Mouse (Mus musculus) brown adipose tissue, adult 24 weeks (tissue): ENCODE results near the gene Gm5426. TPM values are rescaled to one million over a fixed set of nuclear protein-coding genes. Genes with fewer than 3 reads are reported as not detected.
"Not testable (repeated sequence)": the region's sequence is repeated elsewhere in the genome, so short reads cannot be mapped to it uniquely, and the experiment has no call there.

Experiments used
- H3K27ac ChIP-seq: fragments of 200-500 bp; replicated peaks from 2 replicates; pipeline ENCODE4 v1.5.1; 2012; ENCODE audit warnings: low read depth, mild to moderate bottlenecking, low read length
- H3K4me1 ChIP-seq: fragments of 200-500 bp; 2 replicates; pipeline ENCODE4 v1.6.1; 2012; ENCODE audit warnings: low read length, mixed read lengths; ENCODE audit not compliant: control insufficient read depth, insufficient read depth, insufficient read length
- H3K4me3 ChIP-seq: fragments of 200-500 bp; 2 replicates; pipeline ENCODE4 v1.5.1; 2012; ENCODE audit warnings: low read depth, mild to moderate bottlenecking, low read length, moderate library complexity; ENCODE audit not compliant: insufficient read depth
- polyA plus RNA-seq: library from polyadenylated mRNA; stranded (reverse); fragments of >200 nt; gene quantifications from 2 replicates; pipeline ENCODE4 v1.2.4, GENCODE M21; 2012; ENCODE audit not compliant: missing spikeins, insufficient read depth, insufficient read length

Gm5426 gene
- not detected in 2 replicates for polyA plus RNA-seq

GRCm38 (mm10) chr10:96136451-96136850 lies at the start of gene Gm5426:
Gene Gm5426 (plus strand): TSS chr10:96136603.
- not testable (repeated sequence) for H3K4me3 ChIP-seq, H3K4me1 ChIP-seq, H3K27ac ChIP-seq

DNA sequence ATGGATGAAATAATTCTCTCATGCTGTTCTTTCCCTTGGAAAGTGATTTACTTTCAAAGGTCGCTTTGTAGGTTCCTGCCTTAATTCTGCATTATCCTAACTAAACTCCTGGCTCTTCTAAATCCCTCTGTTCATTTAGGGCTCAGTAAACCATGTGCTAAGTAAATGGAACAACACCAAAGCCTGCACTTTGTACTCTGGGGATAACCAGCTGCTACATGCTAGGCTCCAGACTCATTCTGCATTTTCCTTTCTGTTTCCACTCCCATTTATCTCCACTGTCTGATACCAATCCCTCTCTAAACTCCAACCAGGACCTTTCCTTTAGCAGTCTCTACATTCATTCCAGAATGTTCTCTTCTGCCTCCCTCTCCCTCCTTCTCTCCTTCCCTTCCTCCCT lies 46.7 kb upstream of the Gm5426 start:
- Histone ChIP-seq H3K27ac (no peak overlapping the region), H3K4me1 (peaks cover 2% of the 10 kb centered on the region; the same call in 1 of the 2 replicates), H3K4me3 (no peak overlapping the region)

DNA sequence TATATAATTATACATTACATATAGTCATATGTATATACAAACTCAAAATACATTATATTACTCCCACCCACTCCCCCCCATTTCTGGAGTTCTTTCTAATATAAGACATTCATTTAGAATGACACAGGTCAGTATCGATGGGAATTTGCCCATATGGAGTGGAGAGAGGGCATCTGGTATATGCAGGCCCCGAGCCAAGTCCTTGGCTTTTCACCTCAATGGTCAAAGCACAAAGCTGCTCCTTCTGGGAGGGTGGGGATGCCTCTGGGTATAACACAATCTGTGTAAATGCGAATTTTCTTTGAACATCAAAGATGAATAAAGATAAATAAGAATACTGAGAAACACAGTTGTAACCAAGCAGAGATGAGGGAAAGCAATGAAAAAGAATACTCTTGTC lies 46.0 kb upstream of the Gm5426 start:
- H3K27ac ChIP-seq: no peak overlapping the region
- H3K4me1 ChIP-seq: peaks cover 2% of the 10 kb centered on the region; the same call in 1 of the 2 replicates
- H3K4me3 ChIP-seq: no peak overlapping the region

- peaks cover 2% of the 10 kb centered on the region; the same call in 1 of the 2 replicates for H3K4me1 ChIP-seq
- H3K4me3 ChIP-seq: no peak overlapping the region
- H3K27ac ChIP-seq: no peak overlapping the region
Measured at GRCm38 (mm10) chr10:96093890-96094531, 42.4 kb upstream of the Gm5426 start.

GRCm38 (mm10) chr10:96094559-96094958 lies 41.8 kb upstream of the Gm5426 start:
- H3K4me1 ChIP-seq: peaks cover 2% of the 10 kb centered on the region; the same call in 1 of the 2 replicates
- no peak overlapping the region for H3K4me3 ChIP-seq
- no peak overlapping the region for H3K27ac ChIP-seq

- no peak overlapping the region for H3K27ac ChIP-seq
- peaks cover 2% of the 10 kb centered on the region; the same call in 1 of the 2 replicates for H3K4me1 ChIP-seq
- H3K4me3 ChIP-seq: no peak overlapping the region
Measured at GRCm38 (mm10) chr10:96096730-96097129, 39.7 kb upstream of the Gm5426 start.

- Histone ChIP-seq H3K4me1 (no peaks in the 10 kb centered on the region), H3K27ac (no peak overlapping the region), H3K4me3 (no peak overlapping the region)
Measured at GRCm38 (mm10) chr10:96101035-96101434, 35.4 kb upstream of the Gm5426 start.

DNA sequence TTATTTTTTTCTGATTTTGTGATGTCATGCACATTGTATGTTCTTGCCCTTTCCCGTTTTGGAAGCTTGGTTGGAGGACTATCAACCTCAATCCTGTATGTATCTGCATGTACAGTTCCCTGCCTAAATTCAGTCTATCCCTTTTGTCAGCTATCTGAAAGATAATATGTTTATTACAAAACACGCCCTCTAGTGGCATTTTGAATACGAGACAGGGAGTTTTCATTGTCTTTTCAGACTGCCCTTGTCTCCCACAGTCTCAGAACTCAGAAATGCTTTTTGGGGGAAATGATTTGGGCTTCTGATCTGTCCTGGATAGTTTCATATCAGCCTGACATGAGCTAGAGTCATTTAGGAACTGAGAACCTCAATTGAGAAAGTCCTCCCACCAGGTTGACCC lies 32.2 kb upstream of the Gm5426 start:
- Histone ChIP-seq H3K27ac (no peak overlapping the region), H3K4me3 (no peak overlapping the region), H3K4me1 (no peaks in the 10 kb centered on the region)

DNA sequence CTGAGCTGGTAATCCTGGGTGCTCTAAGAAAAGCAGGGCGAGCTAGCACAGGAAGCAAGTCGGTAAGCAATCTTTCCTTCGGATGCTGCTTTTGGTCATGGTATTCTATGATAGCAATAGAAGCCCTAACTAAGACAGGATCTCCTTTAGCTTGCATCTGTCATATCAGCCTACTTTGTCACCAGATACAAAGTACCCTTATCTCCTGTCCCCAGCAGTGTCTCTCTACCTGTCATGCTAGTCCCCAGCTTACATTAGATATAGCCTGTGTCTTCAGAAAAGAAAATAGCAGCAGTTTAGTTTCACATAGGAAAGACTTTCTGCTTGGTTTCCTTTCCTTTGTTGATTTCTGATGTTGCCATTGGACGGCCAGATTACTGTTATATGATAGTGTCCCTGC lies 31.8 kb upstream of the Gm5426 start:
- no peak overlapping the region for H3K27ac ChIP-seq

DNA sequence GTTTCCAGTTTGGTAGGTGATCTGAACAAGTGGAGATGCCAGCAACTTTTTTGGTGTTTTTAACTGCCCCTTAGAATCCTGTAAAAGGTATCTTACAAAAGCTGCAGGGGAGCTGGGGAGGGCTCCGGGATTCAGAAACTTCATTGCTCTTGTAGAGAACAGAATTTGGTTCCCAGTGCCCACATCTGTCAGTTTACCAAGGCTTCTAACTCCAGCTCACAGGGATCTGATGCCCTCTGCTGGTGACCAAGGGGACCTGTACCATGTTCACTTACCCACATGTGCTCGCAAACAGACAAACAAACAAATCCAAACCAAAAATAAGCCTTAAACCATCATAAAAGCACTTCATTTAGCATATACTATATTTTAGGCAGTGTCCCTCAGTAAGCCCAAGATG lies 31.3 kb upstream of the Gm5426 start:
- Histone ChIP-seq H3K4me1 (no peaks in the 10 kb centered on the region), H3K27ac (no peak overlapping the region), H3K4me3 (no peak overlapping the region)

More for the DNA sequence above, 31.8 kb upstream of the Gm5426 start:
- H3K4me1 ChIP-seq: no peaks in the 10 kb centered on the region
- H3K4me3 ChIP-seq: no peak overlapping the region

- H3K4me3 ChIP-seq: no peak overlapping the region
- no peaks in the 10 kb centered on the region for H3K4me1 ChIP-seq
- H3K27ac ChIP-seq: no peak overlapping the region
Measured at GRCm38 (mm10) chr10:96106972-96107720, 29.3 kb upstream of the Gm5426 start.

GRCm38 (mm10) chr10:96107825-96108224 lies 28.6 kb upstream of the Gm5426 start:
- Histone ChIP-seq H3K27ac (no peak overlapping the region), H3K4me3 (no peak overlapping the region), H3K4me1 (no peaks in the 10 kb centered on the region)

DNA sequence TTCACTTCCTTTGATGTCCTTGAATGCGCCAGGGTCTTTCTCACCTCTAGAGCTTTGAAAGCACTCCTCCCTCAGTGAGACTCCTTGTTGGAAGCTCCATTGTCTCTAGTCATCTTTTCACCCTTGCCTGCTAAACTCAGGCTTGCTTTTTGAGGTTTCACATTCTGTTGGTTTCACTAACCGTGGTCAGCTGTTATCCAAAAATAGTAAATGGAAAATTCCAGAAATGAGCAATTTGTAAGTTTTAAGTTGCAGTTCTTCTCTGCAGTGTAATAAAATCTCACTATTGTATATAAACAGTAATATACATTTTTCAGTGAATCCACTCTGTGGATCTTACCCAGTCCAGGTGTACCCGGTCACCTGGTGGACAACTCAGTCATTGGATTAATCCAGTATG lies 21.1 kb upstream of the Gm5426 start:
- H3K4me3 ChIP-seq: no peak overlapping the region
- no peaks in the 10 kb centered on the region for H3K4me1 ChIP-seq
- H3K27ac ChIP-seq: no peak overlapping the region

DNA sequence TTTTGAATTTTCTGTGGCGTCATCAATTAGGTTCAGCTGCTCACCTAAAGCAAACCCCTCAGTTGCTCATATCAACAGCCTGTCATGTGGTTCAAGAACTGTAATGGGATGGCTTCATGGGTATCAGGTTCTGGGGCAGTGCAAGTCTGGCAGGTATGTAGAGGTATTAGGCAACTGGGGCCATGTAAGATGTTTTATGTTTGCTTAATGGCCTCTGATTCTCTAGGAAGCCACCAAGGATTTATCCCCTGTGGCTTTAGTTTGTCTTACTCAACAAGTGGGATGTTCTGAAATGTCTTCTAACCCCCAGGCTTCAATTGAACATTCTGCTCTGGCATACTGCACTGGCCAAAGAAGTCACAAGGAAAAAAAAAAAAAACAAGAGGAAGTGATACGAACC lies 15.6 kb upstream of the Gm5426 start:
- H3K4me1 ChIP-seq: no peaks in the 10 kb centered on the region
- no peak overlapping the region for H3K27ac ChIP-seq
- H3K4me3 ChIP-seq: no peak overlapping the region

DNA sequence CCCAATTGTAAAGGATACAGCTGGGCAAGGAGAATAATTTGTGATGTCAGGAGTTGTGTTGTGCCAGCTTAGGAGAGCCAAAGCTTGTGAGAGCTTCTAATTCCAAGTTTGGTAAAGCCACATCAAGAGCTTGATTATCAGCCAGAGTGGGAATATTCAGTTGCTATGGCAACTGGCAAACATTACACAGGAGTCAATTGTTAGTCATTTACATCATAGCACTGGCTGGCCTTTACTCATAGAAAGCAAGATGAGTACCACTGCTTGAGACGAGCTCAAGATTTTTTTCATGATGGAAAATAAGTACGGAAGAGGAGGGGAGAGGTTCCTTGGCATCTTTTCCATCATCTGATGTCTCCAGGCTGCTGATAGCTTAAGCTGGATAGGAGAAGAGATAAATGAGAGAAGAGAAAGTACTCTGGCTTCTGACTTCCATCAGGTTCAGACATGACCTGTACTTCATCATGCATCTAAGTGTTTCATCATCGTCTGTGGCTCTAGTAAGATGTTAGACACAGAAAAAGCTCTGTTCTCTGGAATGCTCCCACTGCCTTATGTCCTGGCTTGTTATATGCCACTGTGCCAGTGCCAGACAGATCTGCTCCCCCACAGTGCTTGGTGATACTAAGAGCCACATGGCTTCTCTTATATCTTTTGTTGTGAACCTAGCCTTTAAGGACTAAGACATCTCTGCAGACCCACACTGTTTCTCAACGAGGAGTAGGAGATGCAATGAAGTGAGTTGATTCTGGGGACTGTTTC lies 15.0 kb upstream of the Gm5426 start:
- no peak overlapping the region for H3K27ac ChIP-seq
- no peak overlapping the region for H3K4me3 ChIP-seq
- H3K4me1 ChIP-seq: peaks cover 3% of the 10 kb centered on the region; the same call in 1 of the 2 replicates
